Mouse (Mus musculus) myocyte (in vitro differentiated cells): ENCODE data around the gene Muc2. TPM values are rescaled to one million over a fixed set of nuclear protein-coding genes. Genes with fewer than 3 reads are reported as not detected.

Source experiments
- H3K27me3 ChIP-seq: one replicate; pipeline ENCODE4 v1.6.1; 2011; ENCODE audit not compliant: control insufficient read depth, insufficient read depth, insufficient read length
- H3K36me3 ChIP-seq: one replicate; pipeline ENCODE4 v1.6.1; 2011; ENCODE audit not compliant: control insufficient read depth, insufficient read depth
- H3K4me2 ChIP-seq: one replicate; pipeline ENCODE4 v1.6.1; 2011; ENCODE audit warnings: low read depth, control low read depth
- H3K4me3 ChIP-seq: one replicate; pipeline ENCODE4 v1.5.1; 2011; ENCODE audit warnings: mild to moderate bottlenecking, control low read depth, moderate library complexity
- H3K79me2 ChIP-seq: one replicate; pipeline ENCODE4 v1.6.1; 2011; ENCODE audit not compliant: control insufficient read depth, insufficient read depth
- H3ac ChIP-seq: one replicate; pipeline ENCODE4 v1.6.1; 2011; ENCODE audit not compliant: control insufficient read depth, insufficient read length
- CEBPB ChIP-seq: IDR thresholded peaks from 2 replicates; pipeline ENCODE4 v1.6.1; 2011; ENCODE audit warnings: mild to moderate bottlenecking, moderate library complexity; ENCODE audit not compliant: poor library complexity, insufficient read depth, severe bottlenecking
- E2F4 ChIP-seq: IDR thresholded peaks from one replicate; pipeline ENCODE4 v1.6.1; 2011; ENCODE audit warnings: mild to moderate bottlenecking, control low read depth, moderate library complexity; ENCODE audit not compliant: insufficient read depth
- MAX ChIP-seq: IDR thresholded peaks from one replicate; pipeline ENCODE4 v1.6.1; 2011; ENCODE audit warnings: low read depth, mild to moderate bottlenecking, control low read depth
- MYOD1 ChIP-seq, 3 experiments: IDR thresholded peaks; one replicate each; pipeline ENCODE4 v1.6.1; 2011; ENCODE audit warnings: control low read depth in 2 of 3, low read depth in 2 of 3, mild to moderate bottlenecking in 2 of 3, moderate library complexity in 1 of 3; ENCODE audit not compliant: insufficient read length in 2 of 3, control insufficient read depth in 1 of 3
- MYOG ChIP-seq, 3 experiments: IDR thresholded peaks; one replicate each; pipeline ENCODE4 v1.6.1; 2011; ENCODE audit warnings: control low read depth in 2 of 3, low read depth in 2 of 3, mild to moderate bottlenecking in 2 of 3; ENCODE audit not compliant: insufficient read length in 2 of 3, control insufficient read depth in 1 of 3, insufficient read depth in 1 of 3
- POLR2A ChIP-seq: IDR thresholded peaks from one replicate; pipeline ENCODE4 v1.6.1; 2011; ENCODE audit warnings: low read depth, mild to moderate bottlenecking, control low read depth, moderate library complexity; ENCODE audit not compliant: insufficient read length
- POLR2AphosphoS2 ChIP-seq: IDR thresholded peaks from one replicate; pipeline ENCODE4 v1.6.1; 2011; ENCODE audit warnings: low read depth, control low read depth; ENCODE audit not compliant: insufficient read length
- REST ChIP-seq: IDR thresholded peaks from one replicate; pipeline ENCODE4 v1.6.1; 2011; ENCODE audit warnings: mild to moderate bottlenecking, control low read depth, moderate library complexity; ENCODE audit not compliant: insufficient read depth, insufficient read length
- SRF ChIP-seq: IDR thresholded peaks from one replicate; pipeline ENCODE4 v1.6.1; 2011; ENCODE audit warnings: low read depth; ENCODE audit not compliant: control insufficient read depth, insufficient read length
- TCF12 ChIP-seq: IDR thresholded peaks from one replicate; pipeline ENCODE4 v1.6.1; 2011; ENCODE audit warnings: mild to moderate bottlenecking, control low read depth; ENCODE audit not compliant: poor library complexity, insufficient read depth, severe bottlenecking
- TCF3 ChIP-seq: IDR thresholded peaks from one replicate; pipeline ENCODE4 v1.6.1; 2011; ENCODE audit warnings: low read depth, control low read depth; ENCODE audit not compliant: insufficient read length
- USF1 ChIP-seq: IDR thresholded peaks from one replicate; pipeline ENCODE4 v1.6.1; 2011; ENCODE audit warnings: low read depth, mild to moderate bottlenecking, control low read depth, moderate library complexity
- polyA plus RNA-seq: library from polyadenylated mRNA; unstranded; fragments of >200 nt; fragmentation: generic; extraction: Trizol; gene quantifications from one replicate; pipeline ENCODE4 v1.2.1, GENCODE M21; 2012; ENCODE audit warnings: missing spikeins

Muc2 gene
- not detected for polyA plus RNA-seq

DNA sequence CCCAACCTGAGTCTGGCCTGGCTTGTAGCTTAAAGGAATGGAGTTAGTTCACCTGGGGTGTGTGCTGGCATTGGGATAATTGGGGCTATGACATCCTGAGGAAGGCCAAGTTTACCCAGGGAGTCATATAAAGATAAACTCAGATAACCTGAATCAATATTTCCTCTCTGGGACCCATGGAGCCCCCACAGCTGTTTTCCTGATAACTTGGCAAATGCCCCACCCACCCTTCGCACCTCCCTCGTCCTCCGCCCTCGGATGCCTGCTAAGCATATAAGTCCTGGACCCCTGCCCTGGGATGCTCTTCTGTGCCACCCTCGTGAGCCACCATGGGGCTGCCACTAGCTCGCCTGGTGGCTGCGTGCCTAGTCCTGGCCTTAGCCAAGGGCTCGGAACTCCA lies at the start of gene Muc2:
Gene Muc2 (plus strand): TSS at position 301 of the 400 bp plus-strand sequence.
- TF ChIP-seq TCF12 (no peak), TCF3 (no peak), REST (no peak), MYOG (IDR thresholded peaks at IDR 0.05; ENCODE audit: control insufficient read depth in 1 of 3, insufficient read depth in 1 of 3, insufficient read length in 2 of 3, low read depth in 2 of 3) (no peak), POLR2AphosphoS2 (no peak), CEBPB (no peak), POLR2A (no peak), SRF (no peak), USF1 (no peak)
- H3K27me3 ChIP-seq = peaks cover 70% of the 10 kb centered on the region
- H3K36me3 ChIP-seq = no peaks in the 10 kb centered on the region
- no peak within 1 kb of the TSS for H3ac ChIP-seq
- no peaks in the 10 kb centered on the region for H3K79me2 ChIP-seq
- H3K4me2 ChIP-seq = no peak within 1 kb of the TSS
- no peak within 1 kb of the TSS for H3K4me3 ChIP-seq

DNA sequence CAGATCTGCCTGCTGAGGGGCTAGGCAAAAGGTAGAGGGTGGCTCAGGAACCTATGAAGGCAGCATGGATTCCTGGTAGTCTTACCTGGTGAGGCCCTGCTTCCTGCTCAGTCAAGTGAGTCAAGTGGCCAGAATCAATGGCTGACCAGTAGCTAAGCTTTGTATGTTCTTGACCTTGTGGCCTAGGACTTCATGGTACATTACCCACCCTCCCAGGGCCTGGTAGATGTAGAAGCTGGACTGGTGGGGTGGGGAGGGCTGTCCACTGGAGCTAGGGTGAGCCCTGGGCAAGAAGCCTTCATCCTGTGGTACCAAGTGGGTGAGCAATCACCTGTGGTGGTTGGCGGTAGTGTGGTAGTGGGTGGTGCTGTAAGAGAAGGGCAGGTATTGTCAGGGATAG lies 47.8 kb upstream of the Muc2 start:
- H3ac ChIP-seq = no peak overlapping the region
- no peak overlapping the region for H3K4me3 ChIP-seq
- TF ChIP-seq MAX (no peak), POLR2A (no peak), CEBPB (no peak), MYOD1 (IDR thresholded peaks at IDR 0.05; ENCODE audit: control insufficient read depth in 1 of 3, insufficient read length in 2 of 3, low read depth in 2 of 3) (no peak), TCF3 (no peak), E2F4 (no peak), SRF (no peak), POLR2AphosphoS2 (no peak), USF1 (no peak), MYOG (IDR thresholded peaks at IDR 0.05; ENCODE audit: control insufficient read depth in 1 of 3, insufficient read depth in 1 of 3, insufficient read length in 2 of 3, low read depth in 2 of 3) (no peak), TCF12 (no peak), REST (no peak)
- H3K4me2 ChIP-seq = no peak overlapping the region
- H3K79me2 ChIP-seq = no peaks in the 10 kb centered on the region
- no peaks in the 10 kb centered on the region for H3K27me3 ChIP-seq
- no peaks in the 10 kb centered on the region for H3K36me3 ChIP-seq

DNA sequence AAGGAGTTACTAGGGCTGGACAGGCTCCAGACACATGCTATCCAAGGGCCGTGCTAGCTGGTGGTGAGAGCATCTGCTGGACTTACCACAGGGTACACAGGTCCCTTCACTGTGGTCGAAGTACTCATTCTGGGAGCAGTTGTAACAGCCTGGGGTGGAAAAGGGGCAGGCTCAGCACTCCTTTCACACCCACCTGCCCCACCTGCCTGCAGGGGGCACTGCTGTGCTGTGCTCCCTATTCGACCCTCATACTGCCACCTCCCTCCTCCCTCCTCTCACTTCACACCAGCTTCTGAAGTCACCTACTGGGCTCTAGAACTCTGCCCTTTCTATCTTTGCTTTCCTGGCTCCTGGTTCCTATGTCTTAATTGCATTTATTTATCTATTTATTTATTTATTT lies 47.0 kb upstream of the Muc2 start:
- TF ChIP-seq TCF3 = no peak
- no peak for TF ChIP-seq POLR2A
- no peak for TF ChIP-seq TCF12
- TF ChIP-seq POLR2AphosphoS2 = no peak
- no peak for TF ChIP-seq MYOD1 (IDR thresholded peaks at IDR 0.05; ENCODE audit: control insufficient read depth in 1 of 3, insufficient read length in 2 of 3, low read depth in 2 of 3)
- no peak for TF ChIP-seq SRF
- TF ChIP-seq MYOG (IDR thresholded peaks at IDR 0.05; ENCODE audit: control insufficient read depth in 1 of 3, insufficient read depth in 1 of 3, insufficient read length in 2 of 3, low read depth in 2 of 3) = no peak
- no peak for TF ChIP-seq REST
- no peak for TF ChIP-seq CEBPB
- TF ChIP-seq E2F4 = no peak
- no peak for TF ChIP-seq MAX
- no peak for TF ChIP-seq USF1
- Histone ChIP-seq H3K27me3 (no peaks in the 10 kb centered on the region), H3K79me2 (no peaks in the 10 kb centered on the region), H3K4me3 (no peak overlapping the region), H3K36me3 (no peaks in the 10 kb centered on the region), H3ac (no peak overlapping the region), H3K4me2 (no peak overlapping the region)

DNA sequence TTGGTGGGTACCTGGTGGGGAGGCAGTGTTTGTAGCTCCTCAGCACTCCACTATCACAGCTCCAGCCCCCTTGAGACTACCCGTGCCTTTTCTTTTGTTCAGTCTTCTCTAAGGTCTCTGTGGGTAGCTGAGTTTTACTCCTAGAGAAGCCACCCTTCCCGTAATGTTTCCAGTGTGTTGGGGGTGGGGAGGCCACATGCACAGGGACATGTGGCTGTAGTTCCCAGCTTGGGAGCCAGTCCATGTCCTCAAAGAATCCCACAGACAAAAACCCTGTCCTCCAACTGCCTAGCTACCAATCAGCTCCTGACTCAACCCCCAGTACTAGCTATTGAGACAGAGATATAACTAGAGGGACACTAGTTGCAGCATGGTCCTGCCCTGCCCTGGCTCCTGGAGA lies 43.1 kb upstream of the Muc2 start:
- Histone ChIP-seq H3ac (no peak overlapping the region), H3K4me2 (no peak overlapping the region), H3K4me3 (no peak overlapping the region), H3K27me3 (no peaks in the 10 kb centered on the region), H3K36me3 (no peaks in the 10 kb centered on the region), H3K79me2 (no peaks in the 10 kb centered on the region)
- TF ChIP-seq POLR2AphosphoS2 = no peak
- TF ChIP-seq CEBPB = no peak
- TF ChIP-seq TCF3 = no peak
- no peak for TF ChIP-seq USF1
- TF ChIP-seq POLR2A = no peak
- TF ChIP-seq E2F4 = no peak
- no peak for TF ChIP-seq REST
- no peak for TF ChIP-seq TCF12
- no peak for TF ChIP-seq MAX
- no peak for TF ChIP-seq MYOD1 (IDR thresholded peaks at IDR 0.05; ENCODE audit: control insufficient read depth in 1 of 3, insufficient read length in 2 of 3, low read depth in 2 of 3)
- TF ChIP-seq MYOG (IDR thresholded peaks at IDR 0.05; ENCODE audit: control insufficient read depth in 1 of 3, insufficient read depth in 1 of 3, insufficient read length in 2 of 3, low read depth in 2 of 3) = no peak
- TF ChIP-seq SRF = no peak
